Mouse (Mus musculus): Measurements from ENCODE around the gene Rnf19b.

Rnf19b gene

GRCm38 (mm10) chr4:129113083-129113988 lies 55.3 kb downstream of the Rnf19b start:
- CTCF ChIA-PET = no interaction called here

GRCm38 (mm10) chr4:129116703-129117102 lies 58.6 kb downstream of the Rnf19b start:
- CTCF ChIA-PET = no interaction called here

- CTCF ChIA-PET = no interaction called here
Measured at GRCm38 (mm10) chr4:129117720-129118510, 59.8 kb downstream of the Rnf19b start.

GRCm38 (mm10) chr4:129119708-129120107 lies 61.6 kb downstream of the Rnf19b start:
- CTCF ChIA-PET = no interaction called here

GRCm38 (mm10) chr4:129120520-129121445 lies 62.7 kb downstream of the Rnf19b start:
- CTCF ChIA-PET = interaction anchor here (0.6 kb wide), 1 partner anchor 170 kb away, joined by 3 read pairs; no protein-coding TSS in a partner anchor

GRCm38 (mm10) chr4:129121569-129122086 lies 63.6 kb downstream of the Rnf19b start, which contains the start of gene Hpca:
TSS of gene Hpca (minus strand) at chr4:129122036.
- CTCF ChIA-PET = interaction anchor here (0.7 to 1.1 kb wide), 3 partner anchors 12 to 471 kb away, joined by 3 to 5 read pairs (median 3); no protein-coding TSS in a partner anchor

GRCm38 (mm10) chr4:129122107-129122506 lies 64.0 kb downstream of the Rnf19b start:
- CTCF ChIA-PET = interaction anchor here (0.7 to 1.1 kb wide), 3 partner anchors 11 to 471 kb away, joined by 3 to 5 read pairs (median 3); no protein-coding TSS in a partner anchor

- CTCF ChIA-PET = interaction anchor here (1.1 kb wide), 1 partner anchor 11 kb away, joined by 3 read pairs; no protein-coding TSS in a partner anchor
Measured at GRCm38 (mm10) chr4:129122719-129123118, 64.6 kb downstream of the Rnf19b start.

- CTCF ChIA-PET = no interaction called here
Measured at GRCm38 (mm10) chr4:129124652-129125146, 66.6 kb downstream of the Rnf19b start.

GRCm38 (mm10) chr4:129125736-129126451 lies 67.8 kb downstream of the Rnf19b start:
- CTCF ChIA-PET = interaction anchor here (0.6 kb wide), 1 partner anchor 12 kb away, joined by 3 read pairs; no protein-coding TSS in a partner anchor

- CTCF ChIA-PET = no interaction called here
Measured at GRCm38 (mm10) chr4:129128582-129129338, 70.7 kb downstream of the Rnf19b start.

- CTCF ChIA-PET = interaction anchor here (0.6 to 0.7 kb wide), 3 partner anchors 36 to 139 kb away, joined by 3 to 4 read pairs (median 3); no protein-coding TSS in a partner anchor
Measured at GRCm38 (mm10) chr4:129129387-129129786, 71.3 kb downstream of the Rnf19b start.

GRCm38 (mm10) chr4:129130149-129130548 lies 72.1 kb downstream of the Rnf19b start:
- CTCF ChIA-PET = interaction anchor here (0.6 to 0.7 kb wide), 3 partner anchors 37 to 139 kb away, joined by 3 to 4 read pairs (median 3); no protein-coding TSS in a partner anchor

GRCm38 (mm10) chr4:129130755-129131303 lies 72.8 kb downstream of the Rnf19b start:
- CTCF ChIA-PET = no interaction called here

- CTCF ChIA-PET = no interaction called here
Measured at GRCm38 (mm10) chr4:129134799-129135585, 76.9 kb downstream of the Rnf19b start.
